Mouse (Mus musculus): ENCODE results near the gene Gng2. TPM values are rescaled to one million over a fixed set of nuclear protein-coding genes. Genes with fewer than 3 reads are reported as not detected.

The Gng2 gene
- polyA plus RNA-seq, 1 experiment from 2014 or later: 195 TPM

- Histone ChIP-seq H3K27ac (peak within 1 kb of the TSS; percentile 63), H3K79me2 (ENCODE audit: inconsistent target) (peaks cover 48% of the 10 kb centered on the region), H3K36me3 (ENCODE audit: inconsistent target) (peaks cover 7% of the 10 kb centered on the region), H3K4me3 (ENCODE audit: inconsistent target) (peak within 1 kb of the TSS; percentile 89)
- WGBS (ENCODE audit: missing documents): under 1% methylated on average over 71 of the region's 80 CpGs
These were observed 153.9 kb downstream of the Gng2 start, which contains the start of gene Rtraf for GRCm38 (mm10) chr14:19823321-19824142. Gene Rtraf, minus strand, starts transcription at chr14:19823824.

Other genes starting within 250 kb of the Gng2 start
- 0.21 to 3.1 TPM (median 0.24 TPM) in 3 replicates for gene Nid2, start 226.4 kb downstream of the Gng2 start, polyA plus RNA-seq (2018)
- gene Rtraf, start 153.8 kb downstream of the Gng2 start, polyA plus RNA-seq (2018): 112 to 202 TPM (median 136 TPM) in 3 replicates
- gene Saysd1, start 160.9 kb upstream of the Gng2 start, polyA plus RNA-seq (2018): 1.5 to 4.8 TPM (median 4.1 TPM) in 3 replicates
- gene Kcnk5, start 204.2 kb upstream of the Gng2 start, polyA plus RNA-seq (2018): 0.04 to 0.30 TPM (median 0.16 TPM) in 3 replicates

All from macrophage (primary cell).